Mouse (Mus musculus): Measurements from ENCODE around the gene Map3k7cl. TPM values are rescaled to one million over a fixed set of nuclear protein-coding genes. Genes with fewer than 3 reads are reported as not detected.
A peak's percentile ranks its signal among the peaks of the same experiment; 100 is the strongest.

The Map3k7cl gene
- polyA plus RNA-seq, 2 experiments from 2014 or later, result not detected

GRCm38 (mm10) chr16:87587843-87588242, 34.7 kb downstream of the Map3k7cl start:
- ATAC-seq, result no peak

- no peak for ATAC-seq
Observed at GRCm38 (mm10) chr16:87594145-87594544, 41.0 kb downstream of the Map3k7cl start.

- ATAC-seq, result no peak
Observed at GRCm38 (mm10) chr16:87595149-87595548, 42.0 kb downstream of the Map3k7cl start.

GRCm38 (mm10) chr16:87602717-87603526, 49.8 kb downstream of the Map3k7cl start:
- ATAC-seq, result no peak

- ATAC-seq, result no peak
Observed at GRCm38 (mm10) chr16:87604002-87604401, 50.9 kb downstream of the Map3k7cl start.

GRCm38 (mm10) chr16:87604883-87605282, 51.8 kb downstream of the Map3k7cl start:
- ATAC-seq, result peak; percentile 67

GRCm38 (mm10) chr16:87607383-87607782, 54.3 kb downstream of the Map3k7cl start:
- ATAC-seq, result no peak

- ATAC-seq, result no peak
Observed at GRCm38 (mm10) chr16:87607959-87608358, 54.8 kb downstream of the Map3k7cl start.

GRCm38 (mm10) chr16:87610142-87610541, 57.0 kb downstream of the Map3k7cl start:
- peak; percentile 65 for ATAC-seq

GRCm38 (mm10) chr16:87610556-87611295, 57.6 kb downstream of the Map3k7cl start:
- peak; percentile 68 for ATAC-seq

- no peak for ATAC-seq
Observed at GRCm38 (mm10) chr16:87611420-87611819, 58.3 kb downstream of the Map3k7cl start.

GRCm38 (mm10) chr16:87612218-87612838, 59.2 kb downstream of the Map3k7cl start:
- no peak for ATAC-seq

- no peak for ATAC-seq
Observed at GRCm38 (mm10) chr16:87617377-87617776, 64.2 kb downstream of the Map3k7cl start.

- ATAC-seq, result no peak
Observed at GRCm38 (mm10) chr16:87621246-87621645, 68.1 kb downstream of the Map3k7cl start.

GRCm38 (mm10) chr16:87623881-87624280, 70.8 kb downstream of the Map3k7cl start:
- no peak for ATAC-seq

- ATAC-seq, result no peak
Observed at GRCm38 (mm10) chr16:87624937-87625336, 71.8 kb downstream of the Map3k7cl start.

- ATAC-seq, result no peak
Observed at GRCm38 (mm10) chr16:87625341-87625740, 72.2 kb downstream of the Map3k7cl start.

- ATAC-seq, result no peak
Observed at GRCm38 (mm10) chr16:87625816-87626215, 72.7 kb downstream of the Map3k7cl start.

GRCm38 (mm10) chr16:87626696-87627095, 73.6 kb downstream of the Map3k7cl start:
- ATAC-seq, result no peak

- no peak for ATAC-seq
Observed at GRCm38 (mm10) chr16:87634709-87635108, 81.6 kb downstream of the Map3k7cl start.

- ATAC-seq, result peak; percentile 29
Observed at GRCm38 (mm10) chr16:87635213-87635755, 82.2 kb downstream of the Map3k7cl start.

GRCm38 (mm10) chr16:87635841-87636240, 82.7 kb downstream of the Map3k7cl start:
- no peak for ATAC-seq

GRCm38 (mm10) chr16:87638098-87638497, 85.0 kb downstream of the Map3k7cl start:
- no peak for ATAC-seq

All from CD4-positive, CD25-positive, alpha-beta regulatory T cell, adult 4 months (primary cell).